Mouse (Mus musculus): ENCODE data around the gene H2-DMb2. TPM values are rescaled to one million over a fixed set of nuclear protein-coding genes. Genes with fewer than 3 reads are reported as not detected.
A peak's percentile ranks its signal among the peaks of the same experiment; 100 is the strongest.

The H2-DMb2 gene
- polyA plus RNA-seq, 1 experiment from 2014 or later, result not detected

GRCm38 (mm10) chr17:34193468-34193867 is 50.4 kb downstream of the H2-DMb2 start:
- Histone ChIP-seq H3K4me2 (no peak overlapping the region), H3K9me3 (ENCODE audit: control insufficient read depth, low read length) (no peaks in the 10 kb centered on the region), H3K27me3 (ENCODE audit: control insufficient read depth, insufficient read depth, low read length) (peaks cover 47% of the 10 kb centered on the region), H3K4me1 (ENCODE audit: control insufficient read depth, insufficient read depth, low read length) (peaks cover 10% of the 10 kb centered on the region), H3K4me3 (ENCODE audit: low read depth, low read length) (no peak overlapping the region), H3K9ac (ENCODE audit: low read length) (no peak overlapping the region), H3K27ac (ENCODE audit: low read depth, low read length) (no peak overlapping the region), H3K36me3 (ENCODE audit: control insufficient read depth, insufficient read depth, low read length) (no peaks in the 10 kb centered on the region)
- 59% methylated on average over 8 of the region's 8 CpGs for WGBS
- ATAC-seq (ENCODE audit: low FRiP score) (no peak), DNase-seq (ENCODE audit: low spot score, missing footprints) (no peak)

- Histone ChIP-seq H3K9ac (ENCODE audit: low read length) (no peak overlapping the region), H3K36me3 (ENCODE audit: control insufficient read depth, insufficient read depth, low read length) (no peaks in the 10 kb centered on the region), H3K9me3 (ENCODE audit: control insufficient read depth, low read length) (no peaks in the 10 kb centered on the region), H3K27me3 (ENCODE audit: control insufficient read depth, insufficient read depth, low read length) (peaks cover 51% of the 10 kb centered on the region), H3K4me1 (ENCODE audit: control insufficient read depth, insufficient read depth, low read length) (peaks cover 10% of the 10 kb centered on the region), H3K4me2 (no peak overlapping the region), H3K4me3 (ENCODE audit: low read depth, low read length) (no peak overlapping the region), H3K27ac (ENCODE audit: low read depth, low read length) (no peak overlapping the region)
- ATAC-seq (ENCODE audit: low FRiP score) (no peak), DNase-seq (ENCODE audit: low spot score, missing footprints) (no peak)
- WGBS, result 88% methylated on average over 4 of the region's 4 CpGs
These were observed 51.6 kb downstream of the H2-DMb2 start for GRCm38 (mm10) chr17:34194723-34195122.

DNA sequence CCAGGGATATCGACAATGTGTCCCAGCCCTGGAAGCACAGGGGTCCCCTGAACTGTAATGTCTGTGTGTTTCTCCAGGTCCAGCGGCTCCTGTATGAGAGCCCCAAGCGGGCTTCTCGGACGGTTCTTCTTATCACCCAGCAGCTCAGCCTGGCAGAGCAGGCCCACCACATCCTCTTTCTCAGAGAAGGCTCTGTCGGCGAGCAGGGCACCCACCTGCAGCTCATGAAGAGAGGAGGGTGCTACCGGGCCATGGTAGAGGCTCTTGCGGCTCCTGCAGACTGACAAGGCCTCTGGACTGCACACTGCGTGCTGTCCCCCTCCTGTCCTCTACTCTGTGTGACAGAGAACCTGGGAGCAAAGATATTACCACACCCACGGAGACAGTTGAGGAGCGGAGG is 53.4 kb downstream of the H2-DMb2 start:
- DNase-seq (ENCODE audit: low spot score, missing footprints), result peak; percentile 85
- Histone ChIP-seq H3K9ac (ENCODE audit: low read length) (no peak overlapping the region), H3K36me3 (ENCODE audit: control insufficient read depth, insufficient read depth, low read length) (no peaks in the 10 kb centered on the region), H3K4me1 (ENCODE audit: control insufficient read depth, insufficient read depth, low read length) (peaks cover 10% of the 10 kb centered on the region), H3K4me3 (ENCODE audit: low read depth, low read length) (no peak overlapping the region), H3K27me3 (ENCODE audit: control insufficient read depth, insufficient read depth, low read length) (peaks cover 51% of the 10 kb centered on the region), H3K27ac (ENCODE audit: low read depth, low read length) (no peak overlapping the region), H3K4me2 (no peak overlapping the region), H3K9me3 (ENCODE audit: control insufficient read depth, low read length) (no peaks in the 10 kb centered on the region)
- WGBS, result 25% methylated on average over 12 of the region's 12 CpGs
- ATAC-seq (ENCODE audit: low FRiP score), result no peak

DNA sequence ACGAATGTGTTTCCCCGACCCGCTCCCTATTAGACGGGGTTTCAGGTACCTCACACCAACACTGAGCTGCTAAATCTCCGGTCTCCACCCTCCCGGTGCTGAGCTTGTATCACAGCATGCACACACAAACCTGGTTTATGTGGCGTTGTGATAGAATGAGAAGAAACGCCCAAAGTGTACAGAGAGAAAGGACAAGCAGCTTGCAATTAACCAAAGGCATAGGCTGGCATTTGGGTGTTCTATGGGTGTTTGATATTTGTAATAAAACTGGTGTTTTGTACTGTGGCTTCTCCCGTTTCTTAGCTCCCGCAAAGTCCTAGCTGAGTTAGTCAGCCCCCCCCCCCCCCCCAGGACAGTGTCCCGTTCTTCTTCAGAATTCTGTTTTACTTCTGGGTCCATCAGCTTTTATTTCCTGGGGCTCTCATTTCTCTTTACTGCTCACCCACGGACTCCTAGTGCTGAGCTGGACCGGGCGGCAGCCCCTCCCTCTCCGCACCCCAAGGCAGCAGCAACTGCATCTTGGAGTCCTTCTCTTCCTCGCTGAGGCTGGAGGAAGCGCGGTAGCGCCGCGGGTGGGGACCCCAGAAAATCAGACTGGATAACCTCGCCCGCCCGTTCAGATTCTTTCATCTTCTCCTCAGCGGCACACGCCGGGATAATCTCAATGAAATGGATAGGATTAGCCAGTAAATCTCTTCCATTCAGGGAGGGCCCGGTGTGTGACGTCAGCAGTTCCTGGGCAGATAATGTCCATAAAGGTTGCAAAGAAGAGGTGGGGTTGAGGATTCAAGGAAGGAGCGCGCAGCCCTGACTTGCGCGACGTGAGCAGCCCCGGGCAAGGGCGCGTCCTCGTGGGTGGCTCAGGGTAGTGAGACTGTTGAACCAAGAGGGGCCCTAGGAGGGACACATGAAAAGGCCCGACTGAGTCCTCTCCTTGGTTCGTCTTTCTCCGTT is 54.1 kb downstream of the H2-DMb2 start, which contains the start of gene Psmb8:
Gene Psmb8 (plus strand): TSS at position 781 of the 954 bp plus-strand sequence.
- 4% methylated on average over 41 of the region's 41 CpGs for WGBS
- Histone ChIP-seq H3K4me2 (peak within 1 kb of the TSS; percentile 56), H3K4me3 (ENCODE audit: low read depth, low read length) (peak within 1 kb of the TSS; percentile 32), H3K36me3 (ENCODE audit: control insufficient read depth, insufficient read depth, low read length) (no peaks in the 10 kb centered on the region), H3K9me3 (ENCODE audit: control insufficient read depth, low read length) (no peaks in the 10 kb centered on the region), H3K9ac (ENCODE audit: low read length) (no peak within 1 kb of the TSS; the same call in 1 of the 2 replicates), H3K27ac (ENCODE audit: low read depth, low read length) (no peak within 1 kb of the TSS), H3K4me1 (ENCODE audit: control insufficient read depth, insufficient read depth, low read length) (peaks cover 10% of the 10 kb centered on the region), H3K27me3 (ENCODE audit: control insufficient read depth, insufficient read depth, low read length) (peaks cover 51% of the 10 kb centered on the region)
- DNase-seq (ENCODE audit: low spot score, missing footprints) (peak; percentile 98), ATAC-seq (ENCODE audit: low FRiP score) (peak; percentile 83; the same call in 1 of the 2 replicates)

DNA sequence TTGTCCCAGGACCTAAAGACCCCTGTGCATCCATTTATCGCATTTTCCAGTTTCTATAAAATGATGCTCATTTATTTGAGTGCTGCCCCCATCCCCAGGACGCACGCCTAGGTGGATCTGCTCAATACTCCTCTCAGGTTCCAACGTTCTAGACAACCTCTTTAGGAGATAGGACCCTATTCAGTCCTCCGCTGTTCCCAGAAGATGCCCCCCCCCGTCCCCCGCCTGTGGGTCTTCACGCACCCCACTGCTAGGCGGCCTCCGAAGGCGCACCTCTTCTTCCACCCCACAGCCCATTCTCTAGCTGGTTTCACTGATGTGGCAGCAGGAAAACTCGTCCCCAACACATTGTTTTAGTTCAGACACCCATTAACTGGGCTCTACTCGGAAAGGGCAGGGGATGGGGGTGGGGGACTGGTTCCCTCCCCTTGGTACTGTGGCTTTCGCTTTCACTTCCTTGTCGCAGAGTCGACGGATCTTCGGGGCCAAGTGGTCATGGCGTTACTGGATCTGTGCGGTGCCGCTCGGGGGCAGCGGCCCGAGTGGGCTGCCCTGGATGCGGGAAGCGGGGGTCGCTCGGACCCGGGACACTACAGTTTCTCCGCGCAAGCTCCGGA is 54.9 kb downstream of the H2-DMb2 start:
- WGBS, result 2% methylated on average over 32 of the region's 32 CpGs
- ATAC-seq (ENCODE audit: low FRiP score) (no peak), DNase-seq (ENCODE audit: low spot score, missing footprints) (peak; percentile 87)
- Histone ChIP-seq H3K36me3 (ENCODE audit: control insufficient read depth, insufficient read depth, low read length) (no peaks in the 10 kb centered on the region), H3K27ac (ENCODE audit: low read depth, low read length) (no peak overlapping the region), H3K27me3 (ENCODE audit: control insufficient read depth, insufficient read depth, low read length) (peaks cover 45% of the 10 kb centered on the region), H3K9ac (ENCODE audit: low read length) (no peak overlapping the region; the same call in 1 of the 2 replicates), H3K9me3 (ENCODE audit: control insufficient read depth, low read length) (no peaks in the 10 kb centered on the region), H3K4me1 (ENCODE audit: control insufficient read depth, insufficient read depth, low read length) (peaks cover 10% of the 10 kb centered on the region), H3K4me3 (ENCODE audit: low read depth, low read length) (peak overlapping the region; percentile 32), H3K4me2 (peak overlapping the region; percentile 56)

DNA sequence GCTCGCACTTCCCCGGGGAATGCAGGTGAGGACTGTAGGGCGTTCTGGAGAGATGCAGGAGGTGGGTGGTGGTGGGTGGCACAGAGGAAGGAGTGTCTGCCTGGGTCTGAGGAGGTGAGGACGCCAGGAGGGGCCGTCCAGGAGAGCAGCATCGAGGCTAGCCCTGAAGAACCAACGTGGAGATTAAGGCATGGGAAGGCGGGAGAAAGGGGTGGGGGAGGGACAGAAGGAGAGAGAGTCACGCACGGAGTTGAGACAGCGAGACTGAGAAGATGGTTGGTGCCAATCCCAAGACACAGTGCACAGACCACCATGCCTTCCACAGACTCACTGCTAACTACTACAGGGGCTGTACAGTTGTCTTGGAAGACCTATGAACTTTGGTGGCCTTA is 55.4 kb downstream of the H2-DMb2 start:
- 5% methylated on average over 11 of the region's 11 CpGs for WGBS
- ATAC-seq (ENCODE audit: low FRiP score), result no peak
- Histone ChIP-seq H3K9ac (ENCODE audit: low read length) (no peak overlapping the region; the same call in 1 of the 2 replicates), H3K4me2 (peak overlapping the region; percentile 56), H3K4me3 (ENCODE audit: low read depth, low read length) (peak overlapping the region; percentile 32), H3K27ac (ENCODE audit: low read depth, low read length) (no peak overlapping the region), H3K36me3 (ENCODE audit: control insufficient read depth, insufficient read depth, low read length) (no peaks in the 10 kb centered on the region), H3K27me3 (ENCODE audit: control insufficient read depth, insufficient read depth, low read length) (peaks cover 44% of the 10 kb centered on the region), H3K4me1 (ENCODE audit: control insufficient read depth, insufficient read depth, low read length) (peaks cover 10% of the 10 kb centered on the region), H3K9me3 (ENCODE audit: control insufficient read depth, low read length) (no peaks in the 10 kb centered on the region)
- DNase-seq (ENCODE audit: low spot score, missing footprints), result no peak

- Histone ChIP-seq H3K9ac (ENCODE audit: low read length) (no peak overlapping the region), H3K36me3 (ENCODE audit: control insufficient read depth, insufficient read depth, low read length) (no peaks in the 10 kb centered on the region), H3K4me2 (no peak overlapping the region), H3K27ac (ENCODE audit: low read depth, low read length) (no peak overlapping the region), H3K9me3 (ENCODE audit: control insufficient read depth, low read length) (no peaks in the 10 kb centered on the region), H3K4me1 (ENCODE audit: control insufficient read depth, insufficient read depth, low read length) (peaks cover 10% of the 10 kb centered on the region), H3K4me3 (ENCODE audit: low read depth, low read length) (no peak overlapping the region), H3K27me3 (ENCODE audit: control insufficient read depth, insufficient read depth, low read length) (peaks cover 43% of the 10 kb centered on the region)
- DNase-seq (ENCODE audit: low spot score, missing footprints) (no peak), ATAC-seq (ENCODE audit: low FRiP score) (no peak)
- WGBS, result 65% methylated on average over 12 of the region's 12 CpGs
These were observed 56.0 kb downstream of the H2-DMb2 start for GRCm38 (mm10) chr17:34199050-34199619.

- no peak for ATAC-seq (ENCODE audit: low FRiP score)
- Histone ChIP-seq H3K4me2 (no peak overlapping the region), H3K9ac (ENCODE audit: low read length) (no peak overlapping the region), H3K9me3 (ENCODE audit: control insufficient read depth, low read length) (no peaks in the 10 kb centered on the region), H3K4me1 (ENCODE audit: control insufficient read depth, insufficient read depth, low read length) (peaks cover 13% of the 10 kb centered on the region), H3K36me3 (ENCODE audit: control insufficient read depth, insufficient read depth, low read length) (no peaks in the 10 kb centered on the region), H3K27ac (ENCODE audit: low read depth, low read length) (no peak overlapping the region), H3K27me3 (ENCODE audit: control insufficient read depth, insufficient read depth, low read length) (peaks cover 46% of the 10 kb centered on the region), H3K4me3 (ENCODE audit: low read depth, low read length) (no peak overlapping the region)
- WGBS, result 85% methylated on average over 10 of the region's 10 CpGs
- no peak for DNase-seq (ENCODE audit: low spot score, missing footprints)
These were observed 56.9 kb downstream of the H2-DMb2 start for GRCm38 (mm10) chr17:34200047-34200446.

Measured in midbrain, embryonic 11.5 days (tissue).